ENCODE assay signal across 8 mouse cellular contexts in the genomic region with DNA sequence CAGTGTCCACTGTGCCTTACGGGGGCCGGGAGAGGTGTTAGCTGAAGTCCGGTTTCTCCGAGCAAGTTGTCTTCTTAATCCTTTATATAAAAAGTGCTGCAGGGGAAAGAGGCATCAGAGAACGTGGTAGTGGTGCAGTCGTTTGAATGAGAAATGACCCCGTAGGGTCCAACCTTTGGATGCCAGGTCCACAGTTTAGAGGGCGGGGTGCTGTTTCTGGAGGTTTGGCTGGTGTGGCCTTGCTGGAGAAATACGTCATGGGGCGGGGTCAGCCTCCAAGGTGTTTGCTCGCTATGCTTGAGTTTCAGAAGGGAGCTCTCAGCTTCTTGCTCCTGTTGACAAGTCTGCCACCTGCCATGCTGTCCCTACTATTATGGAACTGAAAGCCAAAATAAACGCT. TPM values are rescaled to one million over a fixed set of nuclear protein-coding genes. Genes with fewer than 3 reads are reported as not detected.
A peak's percentile ranks its signal among the peaks of the same experiment; 100 is the strongest.
DNase-seq lines count a peak whose midpoint lies in the region; ATAC-seq and TF ChIP-seq lines count a peak whose summit lies in the region.

No protein-coding gene starts in this region.

- no peak for ATAC-seq in limb, embryonic 14.5 days (ENCODE audit: low FRiP score, low read depth)
- ATAC-seq in midbrain, embryonic 14.5 days (ENCODE audit: low FRiP score, low TSS enrichment): no peak

- TF ChIP-seq CTCF in left cerebral cortex, adult 2 months (IDR thresholded peaks at IDR 0.05): no peak

- H3K9me3 ChIP-seq in limb, embryonic 14.5 days (ENCODE audit: control insufficient read depth, low read length): peaks cover 14% of the 10 kb centered on the region
- peaks cover 11% of the 10 kb centered on the region for H3K9me3 ChIP-seq in midbrain, embryonic 14.5 days (ENCODE audit: control insufficient read depth, low read length)

- peak overlapping the region; percentile 91 for H3K27ac ChIP-seq in left cerebral cortex, adult 2 months
- peak overlapping the region; percentile 80 for H3K27ac ChIP-seq in limb, embryonic 14.5 days (replicated peaks; ENCODE audit: low read depth, low read length)
- peak overlapping the region; percentile 66; the same call in 1 of the 2 replicates for H3K27ac ChIP-seq in midbrain, embryonic 14.5 days (replicated peaks; ENCODE audit: low read depth, low read length)

- DNase-seq in left cerebral cortex, adult 2 months (ENCODE audit: extremely low spot score in 1 of 2, low spot score in 2 of 2): peak; percentile 29 to 32
- DNase-seq in left cerebral cortex, adult 8-10 months (ENCODE audit: low spot score in 2 of 2): no peak
- peak; percentile 75 to 76 for DNase-seq in cerebellum, postnatal 10 days
- peak; percentile 28 for DNase-seq in gastrocnemius, postnatal 10 days
- DNase-seq in induced T-regulatory cell, adult 2 months (ENCODE audit: low read depth): peak; percentile 22
- peak; percentile 31 for DNase-seq in limb, embryonic 14.5 days (ENCODE audit: low spot score)
- peak; percentile 21 for DNase-seq in midbrain, embryonic 14.5 days
- DNase-seq in urinary bladder, postnatal 25 days (ENCODE audit: low spot score): peak; percentile 48

- H3K36me3 ChIP-seq in limb, embryonic 14.5 days (ENCODE audit: control insufficient read depth, insufficient read depth, low read length): peaks cover 8% of the 10 kb centered on the region
- H3K36me3 ChIP-seq in midbrain, embryonic 14.5 days (ENCODE audit: control insufficient read depth, insufficient read depth, low read length): peaks cover 12% of the 10 kb centered on the region

- H3K4me2 ChIP-seq in limb, embryonic 14.5 days (replicated peaks; ENCODE audit: low read depth, low read length, severe bottlenecking): peak overlapping the region; percentile 65
- H3K4me2 ChIP-seq in midbrain, embryonic 14.5 days (ENCODE audit: low read length): peak overlapping the region; percentile 62

- H3K9ac ChIP-seq in limb, embryonic 14.5 days (ENCODE audit: low read depth, low read length, severe bottlenecking): peak overlapping the region; percentile 79
- peak overlapping the region; percentile 77 for H3K9ac ChIP-seq in midbrain, embryonic 14.5 days (replicated peaks; ENCODE audit: low read length)

- 11% methylated on average over 12 of the region's 12 CpGs for WGBS in limb, embryonic 14.5 days
- 13% methylated on average over 12 of the region's 12 CpGs for WGBS in midbrain, embryonic 14.5 days

- intact Hi-C loops in left cerebral cortex, adult 2 months (cut with DNase I): loop anchor here (2.0 kb wide), 1 partner anchor 62 kb away; a partner anchor contains a TSS

- no peaks in the 10 kb centered on the region for H3K4me1 ChIP-seq in limb, embryonic 14.5 days (ENCODE audit: control insufficient read depth, insufficient read depth, low read length)
- peaks cover 4% of the 10 kb centered on the region; the same call in 1 of the 2 replicates for H3K4me1 ChIP-seq in midbrain, embryonic 14.5 days (ENCODE audit: control insufficient read depth, insufficient read depth, low read length)

- peak overlapping the region; percentile 75 for H3K4me3 ChIP-seq in left cerebral cortex, adult 2 months
- peak overlapping the region; percentile 71 for H3K4me3 ChIP-seq in limb, embryonic 14.5 days (replicated peaks; ENCODE audit: low read length)
- H3K4me3 ChIP-seq in midbrain, embryonic 14.5 days (replicated peaks; ENCODE audit: low read depth, low read length): peak overlapping the region; percentile 64

- TF ChIP-seq POLR2A in limb, embryonic 14.5 days (IDR thresholded peaks at IDR 0.05; ENCODE audit: borderline replicate concordance, extremely low read depth, insufficient read depth, insufficient read length): no peak

- no peaks in the 10 kb centered on the region for H3K27me3 ChIP-seq in limb, embryonic 14.5 days (ENCODE audit: control insufficient read depth, insufficient read depth, low read length)
- H3K27me3 ChIP-seq in midbrain, embryonic 14.5 days (ENCODE audit: control insufficient read depth, insufficient read depth, low read length): no peaks in the 10 kb centered on the region

RNA-seq across cellular contexts. Expression of a gene that starts 0.9 kb away (rescaled TPM):
- total RNA-seq in left cerebral cortex, adult 2 months (2021): 10 to 100 TPM in 1 of 2 experiments, 1 to 10 TPM in 1; 10.0 to 11.9 TPM
- 10 to 100 TPM; 11.7 to 12.4 (median 12.1) TPM for total RNA-seq in left cerebral cortex, adult 8-10 months (2022)
- total RNA-seq in gastrocnemius, postnatal 10 days (2021): 1 to 10 TPM; 2.8 to 4.1 TPM
- polyA plus RNA-seq in limb, embryonic 14.5 days (2012; rRNA removed): 3.6 and 5.1 TPM in 2 replicates
- 5.9 and 8.5 TPM in 2 replicates for polyA plus RNA-seq in limb, embryonic 14.5 days (2014; fragmentation: Nextera tagmentation; extraction: Ambion mirVana)
- 7.6 and 8.3 TPM in 2 replicates for polyA plus RNA-seq in midbrain, embryonic 14.5 days (2014; fragmentation: Nextera tagmentation; extraction: Ambion mirVana)

RNA-seq across cellular contexts. Expression of a gene that starts 21.0 kb away (rescaled TPM):
- 10 to 100 TPM; 22.0 to 23.1 TPM for total RNA-seq in left cerebral cortex, adult 2 months (2021)
- 10 to 100 TPM; 19.7 to 23.1 (median 21.6) TPM for total RNA-seq in left cerebral cortex, adult 8-10 months (2022)
- total RNA-seq in gastrocnemius, postnatal 10 days (2021): 1 to 10 TPM; 5.1 to 7.5 TPM
- 13.5 and 16.7 TPM in 2 replicates for polyA plus RNA-seq in limb, embryonic 14.5 days (2012; rRNA removed)
- 17.5 and 20.9 TPM in 2 replicates for polyA plus RNA-seq in limb, embryonic 14.5 days (2014; fragmentation: Nextera tagmentation; extraction: Ambion mirVana)
- polyA plus RNA-seq in midbrain, embryonic 14.5 days (2014; fragmentation: Nextera tagmentation; extraction: Ambion mirVana): 25.5 and 26.5 TPM in 2 replicates

RNA-seq across cellular contexts. Expression of a gene that starts 31.3 kb away (rescaled TPM):
- 10 to 100 TPM; 60.4 to 66.6 TPM for total RNA-seq in left cerebral cortex, adult 2 months (2021)
- total RNA-seq in left cerebral cortex, adult 8-10 months (2022): 10 to 100 TPM; 48.8 to 63.0 (median 52.7) TPM
- total RNA-seq in gastrocnemius, postnatal 10 days (2021): 1 to 10 TPM; 6.4 to 7.0 TPM
- 24.0 and 24.4 TPM in 2 replicates for polyA plus RNA-seq in limb, embryonic 14.5 days (2012; rRNA removed)
- 19.6 and 21.9 TPM in 2 replicates for polyA plus RNA-seq in limb, embryonic 14.5 days (2014; fragmentation: Nextera tagmentation; extraction: Ambion mirVana)
- polyA plus RNA-seq in midbrain, embryonic 14.5 days (2014; fragmentation: Nextera tagmentation; extraction: Ambion mirVana): 34.1 and 41.6 TPM in 2 replicates

RNA-seq across cellular contexts. Expression of a gene that starts 59.9 kb away (rescaled TPM):
- not detected for total RNA-seq in left cerebral cortex, adult 2 months (2021)
- not detected for total RNA-seq in left cerebral cortex, adult 8-10 months (2022)
- not detected for total RNA-seq in gastrocnemius, postnatal 10 days (2021)
- polyA plus RNA-seq in limb, embryonic 14.5 days (2012; rRNA removed): not detected in 2 replicates
- polyA plus RNA-seq in limb, embryonic 14.5 days (2014; fragmentation: Nextera tagmentation; extraction: Ambion mirVana): not detected in 2 replicates
- not detected in 2 replicates for polyA plus RNA-seq in midbrain, embryonic 14.5 days (2014; fragmentation: Nextera tagmentation; extraction: Ambion mirVana)

Comparison
In these comparisons a context has a peak if more than half of its experiments do, and no peak if none do; other contexts are left out.
1. DNase-seq: peak in left cerebral cortex, adult 2 months (2 of 2), cerebellum, postnatal 10 days (2 of 2), gastrocnemius, postnatal 10 days (single experiment), induced T-regulatory cell, adult 2 months (single experiment), limb, embryonic 14.5 days (single experiment), midbrain, embryonic 14.5 days (single experiment) and urinary bladder, postnatal 25 days (single experiment); none in left cerebral cortex, adult 8-10 months (0 of 2).
2. RNA of a gene that starts 31.3 kb away (total RNA-seq): 60.4 to 66.6 TPM in left cerebral cortex, adult 2 months and 48.8 to 63.0 TPM in left cerebral cortex, adult 8-10 months; 6.4 to 7.0 TPM in gastrocnemius, postnatal 10 days; every median in the first group is over 4 times any median in the second.
3. Peak in every context shown above with its lines, with median percentiles within 50 percentile points of each other: H3K27ac ChIP-seq and H3K4me3 ChIP-seq.